Mouse (Mus musculus) myocyte (in vitro differentiated cells): ENCODE data around the gene Pde6d. TPM values are rescaled to one million over a fixed set of nuclear protein-coding genes. Genes with fewer than 3 reads are reported as not detected.
"Not testable (repeated sequence)": the region's sequence is repeated elsewhere in the genome, so short reads cannot be mapped to it uniquely, and the experiment has no call there.

ENCODE experiments used
- H3K27me3 ChIP-seq: one replicate; pipeline ENCODE4 v1.6.1; 2011; ENCODE audit not compliant: control insufficient read depth, insufficient read depth, insufficient read length
- H3K36me3 ChIP-seq: one replicate; pipeline ENCODE4 v1.6.1; 2011; ENCODE audit not compliant: control insufficient read depth, insufficient read depth
- H3K4me2 ChIP-seq: one replicate; pipeline ENCODE4 v1.6.1; 2011; ENCODE audit warnings: low read depth, control low read depth
- H3K4me3 ChIP-seq: one replicate; pipeline ENCODE4 v1.5.1; 2011; ENCODE audit warnings: mild to moderate bottlenecking, control low read depth, moderate library complexity
- H3K79me2 ChIP-seq: one replicate; pipeline ENCODE4 v1.6.1; 2011; ENCODE audit not compliant: control insufficient read depth, insufficient read depth
- H3ac ChIP-seq: one replicate; pipeline ENCODE4 v1.6.1; 2011; ENCODE audit not compliant: control insufficient read depth, insufficient read length
- CEBPB ChIP-seq: IDR thresholded peaks from 2 replicates; pipeline ENCODE4 v1.6.1; 2011; ENCODE audit warnings: mild to moderate bottlenecking, moderate library complexity; ENCODE audit not compliant: poor library complexity, insufficient read depth, severe bottlenecking
- E2F4 ChIP-seq: IDR thresholded peaks from one replicate; pipeline ENCODE4 v1.6.1; 2011; ENCODE audit warnings: mild to moderate bottlenecking, control low read depth, moderate library complexity; ENCODE audit not compliant: insufficient read depth
- MAX ChIP-seq: IDR thresholded peaks from one replicate; pipeline ENCODE4 v1.6.1; 2011; ENCODE audit warnings: low read depth, mild to moderate bottlenecking, control low read depth
- MYOD1 ChIP-seq, 3 experiments: IDR thresholded peaks; one replicate each; pipeline ENCODE4 v1.6.1; 2011; ENCODE audit warnings: control low read depth in 2 of 3, low read depth in 2 of 3, mild to moderate bottlenecking in 2 of 3, moderate library complexity in 1 of 3; ENCODE audit not compliant: insufficient read length in 2 of 3, control insufficient read depth in 1 of 3
- MYOG ChIP-seq, 3 experiments: IDR thresholded peaks; one replicate each; pipeline ENCODE4 v1.6.1; 2011; ENCODE audit warnings: control low read depth in 2 of 3, low read depth in 2 of 3, mild to moderate bottlenecking in 2 of 3; ENCODE audit not compliant: insufficient read length in 2 of 3, control insufficient read depth in 1 of 3, insufficient read depth in 1 of 3
- POLR2A ChIP-seq: IDR thresholded peaks from one replicate; pipeline ENCODE4 v1.6.1; 2011; ENCODE audit warnings: low read depth, mild to moderate bottlenecking, control low read depth, moderate library complexity; ENCODE audit not compliant: insufficient read length
- POLR2AphosphoS2 ChIP-seq: IDR thresholded peaks from one replicate; pipeline ENCODE4 v1.6.1; 2011; ENCODE audit warnings: low read depth, control low read depth; ENCODE audit not compliant: insufficient read length
- REST ChIP-seq: IDR thresholded peaks from one replicate; pipeline ENCODE4 v1.6.1; 2011; ENCODE audit warnings: mild to moderate bottlenecking, control low read depth, moderate library complexity; ENCODE audit not compliant: insufficient read depth, insufficient read length
- SRF ChIP-seq: IDR thresholded peaks from one replicate; pipeline ENCODE4 v1.6.1; 2011; ENCODE audit warnings: low read depth; ENCODE audit not compliant: control insufficient read depth, insufficient read length
- TCF12 ChIP-seq: IDR thresholded peaks from one replicate; pipeline ENCODE4 v1.6.1; 2011; ENCODE audit warnings: mild to moderate bottlenecking, control low read depth; ENCODE audit not compliant: poor library complexity, insufficient read depth, severe bottlenecking
- TCF3 ChIP-seq: IDR thresholded peaks from one replicate; pipeline ENCODE4 v1.6.1; 2011; ENCODE audit warnings: low read depth, control low read depth; ENCODE audit not compliant: insufficient read length
- USF1 ChIP-seq: IDR thresholded peaks from one replicate; pipeline ENCODE4 v1.6.1; 2011; ENCODE audit warnings: low read depth, mild to moderate bottlenecking, control low read depth, moderate library complexity
- polyA plus RNA-seq: library from polyadenylated mRNA; unstranded; fragments of >200 nt; fragmentation: generic; extraction: Trizol; gene quantifications from one replicate; pipeline ENCODE4 v1.2.1, GENCODE M21; 2012; ENCODE audit warnings: missing spikeins

Pde6d gene
- polyA plus RNA-seq, 1 experiment: 50.0 TPM

DNA sequence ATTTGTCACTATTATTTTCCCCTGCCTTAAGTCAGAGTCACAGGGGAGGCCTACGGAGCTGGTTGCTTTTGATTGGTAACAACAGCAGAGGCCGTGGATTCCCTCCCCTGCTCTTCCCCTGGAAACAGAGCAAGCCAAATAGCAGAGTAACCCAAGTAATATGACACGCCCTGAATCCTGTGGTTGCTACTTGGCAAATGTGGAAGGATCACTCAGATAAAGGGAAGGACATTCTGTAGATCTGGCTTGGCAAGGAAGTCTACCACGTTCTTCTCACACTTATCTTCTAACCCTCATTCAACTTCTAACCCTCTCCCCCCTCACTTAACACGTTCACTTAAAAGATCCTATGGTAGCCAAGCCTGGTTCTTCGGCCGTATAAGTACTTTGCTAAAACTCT lies 24.6 kb downstream of the Pde6d start:
- peak overlapping the region; percentile 63 for H3K4me2 ChIP-seq
- H3K4me3 ChIP-seq: no peak overlapping the region
- no peaks in the 10 kb centered on the region for H3K79me2 ChIP-seq
- no peak overlapping the region for H3ac ChIP-seq
- TF ChIP-seq E2F4 (no peak), TCF12 (no peak), REST (no peak), MYOD1 (IDR thresholded peaks at IDR 0.05; ENCODE audit: control insufficient read depth in 1 of 3, insufficient read length in 2 of 3, low read depth in 2 of 3) (no peak), MAX (no peak), SRF (no peak), POLR2A (no peak), CEBPB (no peak), TCF3 (no peak), MYOG (IDR thresholded peaks at IDR 0.05; ENCODE audit: control insufficient read depth in 1 of 3, insufficient read depth in 1 of 3, insufficient read length in 2 of 3, low read depth in 2 of 3) (no peak), USF1 (no peak), POLR2AphosphoS2 (no peak)
- no peaks in the 10 kb centered on the region for H3K27me3 ChIP-seq
- H3K36me3 ChIP-seq: no peaks in the 10 kb centered on the region

DNA sequence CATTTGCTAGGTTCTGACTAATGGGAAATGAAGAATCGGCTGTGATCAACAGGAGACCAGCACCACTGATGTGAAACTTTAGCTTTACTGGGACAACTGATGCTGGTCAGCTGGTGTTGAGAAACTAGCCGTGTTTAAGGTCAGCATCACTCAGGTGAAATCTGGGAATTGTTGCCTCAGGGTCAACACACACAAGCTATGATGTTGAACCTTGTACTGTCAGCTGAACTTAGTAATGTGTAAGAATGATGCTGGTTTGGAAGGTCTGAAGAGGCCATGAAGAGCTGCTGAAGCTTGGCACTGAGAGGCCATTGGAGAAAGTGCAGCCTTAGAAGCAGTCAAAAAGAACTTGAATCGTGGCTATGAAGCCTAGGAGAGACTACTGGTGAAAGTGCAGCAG lies 26.8 kb downstream of the Pde6d start:
- Histone ChIP-seq H3K79me2 (no peaks in the 10 kb centered on the region), H3K27me3 (no peaks in the 10 kb centered on the region), H3K4me2 (no peak overlapping the region), H3K4me3 (no peak overlapping the region), H3ac (no peak overlapping the region), H3K36me3 (no peaks in the 10 kb centered on the region)
- TF ChIP-seq SRF (no peak), POLR2AphosphoS2 (no peak), CEBPB (no peak)

DNA sequence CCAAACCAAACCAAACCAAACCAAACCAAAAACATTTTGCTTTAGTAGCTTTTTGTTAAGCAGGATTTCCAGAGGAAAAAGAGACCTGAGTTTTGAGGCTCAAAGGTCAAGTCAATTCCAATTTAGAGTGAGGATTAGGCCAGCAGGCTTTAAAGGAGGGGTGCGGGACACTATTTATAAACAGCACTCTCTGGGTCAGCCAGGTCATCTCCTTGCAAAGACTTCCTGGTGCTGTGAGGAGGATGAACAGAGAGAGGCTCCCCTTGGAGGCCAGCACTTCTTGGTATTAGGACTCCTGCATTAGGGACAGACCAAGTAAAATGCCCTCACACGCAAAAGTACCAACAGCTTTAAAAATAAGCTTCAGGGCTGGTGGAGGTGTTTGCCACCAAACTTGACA lies 30.6 kb downstream of the Pde6d start:
- Histone ChIP-seq H3K79me2 (no peaks in the 10 kb centered on the region), H3ac (no peak overlapping the region), H3K27me3 (no peaks in the 10 kb centered on the region), H3K4me3 (no peak overlapping the region), H3K4me2 (no peak overlapping the region), H3K36me3 (no peaks in the 10 kb centered on the region)
- TF ChIP-seq E2F4: no peak
- TF ChIP-seq USF1: no peak
- no peak for TF ChIP-seq CEBPB

DNA sequence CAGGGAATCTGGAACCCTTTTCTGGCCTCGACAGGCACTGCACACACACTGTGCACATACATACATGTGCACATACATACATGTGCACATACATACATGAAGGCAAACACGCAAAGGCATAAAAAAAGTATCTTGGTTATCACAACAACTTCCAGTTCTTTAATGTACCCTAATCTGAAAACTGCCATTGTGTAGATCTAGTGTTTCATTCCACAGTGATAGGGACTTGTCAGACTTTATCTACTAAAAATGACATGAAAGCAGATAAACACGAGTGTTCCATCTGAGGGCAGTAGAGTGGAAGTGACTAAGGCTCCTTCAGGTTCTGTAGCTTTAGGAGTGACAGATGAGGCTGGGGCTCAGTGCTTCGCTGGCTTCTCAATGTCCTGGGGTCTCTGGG lies 31.1 kb downstream of the Pde6d start:
- no peaks in the 10 kb centered on the region for H3K79me2 ChIP-seq
- no peaks in the 10 kb centered on the region for H3K36me3 ChIP-seq
- TF ChIP-seq MYOD1 (IDR thresholded peaks at IDR 0.05; ENCODE audit: control insufficient read depth in 1 of 3, insufficient read length in 2 of 3, low read depth in 2 of 3) (no peak), MAX (no peak), CEBPB (no peak), USF1 (no peak)
- H3ac ChIP-seq: no peak overlapping the region
- no peaks in the 10 kb centered on the region for H3K27me3 ChIP-seq
- no peak overlapping the region for H3K4me2 ChIP-seq
- no peak overlapping the region for H3K4me3 ChIP-seq

DNA sequence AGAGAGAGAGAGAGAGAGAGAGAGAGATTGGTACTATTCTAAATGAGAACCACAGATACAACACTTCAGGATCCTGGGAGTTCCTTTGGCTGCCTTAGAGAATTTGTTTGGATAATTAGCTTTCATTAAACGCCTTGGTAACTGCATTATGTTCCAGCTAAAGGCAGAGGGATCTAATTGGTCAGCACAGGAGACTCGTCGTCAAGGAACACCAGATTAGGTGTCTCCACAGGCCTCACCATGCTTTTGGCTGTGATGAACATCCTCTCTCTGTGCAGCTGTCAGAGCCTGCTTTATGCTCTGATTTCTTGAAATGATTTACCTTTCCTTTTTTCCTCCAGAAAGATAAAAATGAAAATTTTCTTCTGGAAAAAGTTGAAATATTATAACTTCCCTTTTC lies 35.6 kb downstream of the Pde6d start:
- TF ChIP-seq POLR2AphosphoS2: no peak
- no peak for TF ChIP-seq MAX
- TF ChIP-seq E2F4: no peak
- TF ChIP-seq CEBPB: no peak
- TF ChIP-seq POLR2A: no peak
- no peak for TF ChIP-seq MYOD1 (IDR thresholded peaks at IDR 0.05; ENCODE audit: control insufficient read depth in 1 of 3, insufficient read length in 2 of 3, low read depth in 2 of 3)
- no peak for TF ChIP-seq REST
- no peaks in the 10 kb centered on the region for H3K79me2 ChIP-seq
- H3K4me3 ChIP-seq: no peak overlapping the region
- H3K36me3 ChIP-seq: peaks cover 14% of the 10 kb centered on the region
- H3K4me2 ChIP-seq: no peak overlapping the region
- no peaks in the 10 kb centered on the region for H3K27me3 ChIP-seq
- no peak overlapping the region for H3ac ChIP-seq

DNA sequence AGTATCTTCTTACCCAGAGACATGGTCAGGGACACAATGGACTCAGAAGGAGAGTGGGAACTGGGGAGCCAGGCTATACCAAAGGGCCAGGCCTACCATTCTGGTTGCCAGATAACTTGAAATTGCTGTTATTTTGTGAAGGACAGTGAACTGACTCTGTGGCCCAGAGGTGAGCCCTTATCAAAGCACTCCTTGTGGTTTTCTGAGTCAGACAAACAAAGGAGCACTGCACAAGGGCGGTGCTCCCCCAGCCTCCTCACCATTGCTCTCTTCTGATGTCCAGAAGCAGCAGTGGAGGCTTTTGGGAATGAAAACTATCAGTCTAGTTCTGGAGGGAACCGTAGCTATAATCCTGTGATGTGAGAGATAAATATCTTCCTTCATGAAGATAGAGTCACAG lies 39.8 kb downstream of the Pde6d start:
- peaks cover 14% of the 10 kb centered on the region for H3K36me3 ChIP-seq
- H3ac ChIP-seq: no peak overlapping the region
- H3K79me2 ChIP-seq: no peaks in the 10 kb centered on the region
- H3K27me3 ChIP-seq: no peaks in the 10 kb centered on the region
- no peak overlapping the region for H3K4me2 ChIP-seq
- no peak overlapping the region for H3K4me3 ChIP-seq
- TF ChIP-seq POLR2AphosphoS2 (no peak), USF1 (no peak)

DNA sequence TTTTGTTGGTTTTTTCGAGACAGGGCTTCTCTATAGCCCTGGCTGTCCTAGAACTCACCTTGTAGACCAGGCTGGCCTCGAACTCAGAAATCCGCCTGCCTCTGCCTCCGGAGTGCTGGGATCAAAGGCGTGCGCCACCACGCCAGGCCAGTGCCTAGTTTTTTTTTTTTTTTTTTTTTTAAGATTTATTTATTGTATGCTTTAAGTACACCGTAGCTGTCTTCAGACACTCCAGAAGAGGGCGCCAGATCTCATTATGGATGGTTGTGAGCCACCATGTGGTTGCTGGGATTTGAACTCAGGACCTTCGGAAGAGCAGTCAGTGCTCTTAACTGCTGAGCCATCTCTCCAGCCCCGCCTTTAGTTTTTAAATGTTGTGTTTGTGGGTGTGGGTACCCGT lies 42.8 kb downstream of the Pde6d start:
- H3ac ChIP-seq, H3K79me2 ChIP-seq, H3K4me2 ChIP-seq, H3K27me3 ChIP-seq, H3K4me3 ChIP-seq: not testable (repeated sequence)
- H3K36me3 ChIP-seq: peaks cover 11% of the 10 kb centered on the region
